Mouse (Mus musculus) c-Kit-positive CD71-positive TER-119-positive erythroid progenitor cells, embryonic 14.5 days (primary cell): ENCODE data around the gene Zfpm1.

Experiments
- DNase-seq: peaks from one replicate; pipeline ENCODE4 v3.0.0-alpha.2; 2013; ENCODE audit warnings: low spot score

Zfpm1 gene

GRCm38 (mm10) chr8:122349357-122350297, 67.7 kb downstream of the Zfpm1 start:
- no peak for DNase-seq

GRCm38 (mm10) chr8:122350309-122351089, 68.6 kb downstream of the Zfpm1 start:
- no peak for DNase-seq

GRCm38 (mm10) chr8:122354157-122354556, 72.2 kb downstream of the Zfpm1 start:
- DNase-seq, result no peak

- no peak for DNase-seq
Observed at GRCm38 (mm10) chr8:122355642-122356606, 74.0 kb downstream of the Zfpm1 start.

- no peak for DNase-seq
Observed at GRCm38 (mm10) chr8:122357202-122357601, 75.3 kb downstream of the Zfpm1 start.

- no peak for DNase-seq
Observed at GRCm38 (mm10) chr8:122357641-122358040, 75.7 kb downstream of the Zfpm1 start.

- no peak for DNase-seq
Observed at GRCm38 (mm10) chr8:122359111-122359775, 77.3 kb downstream of the Zfpm1 start.

GRCm38 (mm10) chr8:122360696-122361416, 78.9 kb downstream of the Zfpm1 start, which contains the start of gene Trhr2:
TSS of gene Trhr2 (minus strand) at chr8:122360746.
- DNase-seq, result no peak

GRCm38 (mm10) chr8:122362271-122362670, 80.3 kb downstream of the Zfpm1 start:
- DNase-seq, result no peak

GRCm38 (mm10) chr8:122362967-122363366, 81.0 kb downstream of the Zfpm1 start:
- DNase-seq, result no peak

- DNase-seq, result no peak
Observed at GRCm38 (mm10) chr8:122368494-122368893, 86.6 kb downstream of the Zfpm1 start.

GRCm38 (mm10) chr8:122369665-122370064, 87.7 kb downstream of the Zfpm1 start:
- peak; percentile 60 for DNase-seq

GRCm38 (mm10) chr8:122371706-122372105, 89.8 kb downstream of the Zfpm1 start:
- DNase-seq, result no peak

GRCm38 (mm10) chr8:122375320-122375719, 93.4 kb downstream of the Zfpm1 start:
- no peak for DNase-seq

GRCm38 (mm10) chr8:122375751-122376364, 93.9 kb downstream of the Zfpm1 start:
- DNase-seq, result no peak

GRCm38 (mm10) chr8:122376365-122377231, 94.7 kb downstream of the Zfpm1 start, which contains the start of gene Zc3h18:
TSS of gene Zc3h18 (plus strand) at chr8:122376609.
- peak; percentile 98 for DNase-seq

- DNase-seq, result no peak
Observed at GRCm38 (mm10) chr8:122383039-122383438, 101.1 kb downstream of the Zfpm1 start.
